Mouse (Mus musculus) frontal cortex, postnatal 14 days (tissue): Measurements from ENCODE around the gene Stk25.

Experiments
- DNase-seq, 2 experiments: peaks; one replicate each; pipeline ENCODE4 v3.0.0; 2022; ENCODE audit warnings: low spot score in 2 of 2

The Stk25 gene

GRCm38 (mm10) chr1:93669941-93670340, 11.5 kb upstream of the Stk25 start:
- no peak for DNase-seq

- DNase-seq, result peak; percentile 51 to 55
Measured at GRCm38 (mm10) chr1:93668791-93669548, 10.5 kb upstream of the Stk25 start.

GRCm38 (mm10) chr1:93667760-93668400, 9.4 kb upstream of the Stk25 start:
- no peak for DNase-seq

GRCm38 (mm10) chr1:93657025-93657360, 1.5 kb downstream of the Stk25 start:
- no peak for DNase-seq

GRCm38 (mm10) chr1:93656325-93657024, 2.0 kb downstream of the Stk25 start:
- DNase-seq, result no peak

GRCm38 (mm10) chr1:93654798-93655197, 3.7 kb downstream of the Stk25 start:
- no peak for DNase-seq

GRCm38 (mm10) chr1:93654275-93654674, 4.2 kb downstream of the Stk25 start:
- DNase-seq, result no peak

- no peak for DNase-seq
Measured at GRCm38 (mm10) chr1:93649604-93650172, 8.8 kb downstream of the Stk25 start.

- no peak for DNase-seq
Measured at GRCm38 (mm10) chr1:93642692-93643091, 15.8 kb downstream of the Stk25 start.

GRCm38 (mm10) chr1:93641978-93642377, 16.5 kb downstream of the Stk25 start:
- no peak for DNase-seq

- DNase-seq, result no peak
Measured at GRCm38 (mm10) chr1:93636211-93636897, 22.1 kb downstream of the Stk25 start.

- DNase-seq, result peak; percentile 98 to 100
Measured at GRCm38 (mm10) chr1:93635580-93636192, 22.8 kb downstream of the Stk25 start.

GRCm38 (mm10) chr1:93635091-93635579, 23.3 kb downstream of the Stk25 start:
- peak in 1 of 2 experiments; percentile 57 for DNase-seq

- DNase-seq, result peak in 1 of 2 experiments; percentile 54
Measured at GRCm38 (mm10) chr1:93634481-93634891, 24.0 kb downstream of the Stk25 start.

GRCm38 (mm10) chr1:93632723-93633122, 25.7 kb downstream of the Stk25 start:
- no peak for DNase-seq

- DNase-seq, result no peak
Measured at GRCm38 (mm10) chr1:93630796-93631195, 27.7 kb downstream of the Stk25 start.

GRCm38 (mm10) chr1:93624502-93624901, 34.0 kb downstream of the Stk25 start:
- no peak for DNase-seq

GRCm38 (mm10) chr1:93618948-93619347, 39.5 kb downstream of the Stk25 start:
- no peak for DNase-seq

- DNase-seq, result no peak
Measured at GRCm38 (mm10) chr1:93618059-93618748, 40.3 kb downstream of the Stk25 start.

- no peak for DNase-seq
Measured at GRCm38 (mm10) chr1:93609762-93610161, 48.7 kb downstream of the Stk25 start.
